Mouse (Mus musculus): ENCODE data around the gene Col6a1. TPM values are rescaled to one million over a fixed set of nuclear protein-coding genes. Genes with fewer than 3 reads are reported as not detected.
"Not testable (repeated sequence)": the region's sequence is repeated elsewhere in the genome, so short reads cannot be mapped to it uniquely, and the experiment has no call there.

The Col6a1 gene
- 7.0 and 12.3 TPM in 2 replicates for polyA plus RNA-seq (2016; fragmentation: Nextera tagmentation; extraction: Ambion mirVana)

DNA sequence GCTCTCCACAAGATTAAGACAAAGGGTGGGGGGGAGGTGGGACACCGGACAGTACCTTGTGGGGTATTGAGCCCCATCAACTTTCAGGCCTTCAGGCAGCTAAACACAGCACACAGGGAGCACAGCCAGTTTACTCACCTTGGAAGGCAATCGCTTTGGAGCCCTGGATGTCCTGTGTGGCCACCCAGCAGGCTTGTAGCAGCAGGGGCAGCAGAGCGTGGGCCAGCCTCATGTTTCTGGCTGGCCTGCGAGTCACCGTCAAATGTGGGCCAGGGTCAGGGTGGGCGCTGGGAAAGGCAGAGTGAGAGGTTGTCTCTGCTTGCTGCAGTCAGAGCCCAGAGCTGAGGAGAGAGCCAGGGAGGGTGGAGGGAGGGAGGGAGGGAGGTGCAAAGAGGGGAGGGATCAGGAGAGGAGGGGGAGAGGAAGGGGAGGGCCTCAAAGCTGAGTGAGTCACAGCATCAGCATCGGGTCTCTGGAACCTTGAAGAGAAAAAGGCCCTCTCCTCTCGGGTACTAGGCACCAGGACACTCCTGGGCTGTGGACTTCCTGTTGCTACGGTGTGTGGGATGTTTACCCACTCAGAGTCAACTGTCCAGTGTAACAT lies at the start of gene Col6a1:
Gene Col6a1 (minus strand): TSS at position 487 of the 604 bp plus-strand sequence.
- Histone ChIP-seq H3K27ac (replicated peaks) (peak within 1 kb of the TSS; percentile 76), H3K9me3 (no peaks in the 10 kb centered on the region), H3K4me1 (peaks cover 28% of the 10 kb centered on the region), H3K4me3 (peak within 1 kb of the TSS; percentile 36), H3K27me3 (replicated peaks; ENCODE audit: low read depth, poor library complexity, severe bottlenecking) (no peaks in the 10 kb centered on the region), H3K36me3 (replicated peaks) (no peaks in the 10 kb centered on the region)
- DNase-seq (ENCODE audit: low spot score), result peak; percentile 68
- WGBS, result 28% methylated on average over 9 of the region's 9 CpGs

DNA sequence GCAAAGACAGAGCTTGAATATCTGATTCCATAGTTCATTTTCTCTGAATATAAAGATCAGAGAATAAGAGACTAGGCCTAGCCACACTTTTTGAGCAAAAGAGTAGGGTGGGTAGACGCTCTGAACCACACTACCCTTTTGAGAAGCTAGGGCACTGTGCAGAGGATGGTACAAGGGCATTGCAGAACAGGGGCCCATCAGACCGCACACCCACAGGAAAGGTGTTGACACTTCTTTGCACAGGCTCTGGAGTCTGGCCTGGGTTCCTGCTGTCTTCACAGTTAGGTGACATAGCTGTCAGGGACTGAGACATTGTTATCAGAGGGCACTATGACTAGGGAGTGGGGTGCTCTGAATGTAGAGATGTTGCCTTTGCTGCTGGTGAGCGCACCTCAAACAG lies 45.7 kb upstream of the Col6a1 start:
- H3K4me1 ChIP-seq, result peaks cover 4% of the 10 kb centered on the region; the same call in 1 of the 2 replicates
- no peaks in the 10 kb centered on the region for H3K9me3 ChIP-seq
- no peaks in the 10 kb centered on the region for H3K27me3 ChIP-seq (replicated peaks; ENCODE audit: low read depth, poor library complexity, severe bottlenecking)
- H3K36me3 ChIP-seq (replicated peaks), result peaks cover 14% of the 10 kb centered on the region
- WGBS, result 94% methylated on average over 3 of the region's 3 CpGs
- H3K27ac ChIP-seq (replicated peaks), result no peak overlapping the region
- DNase-seq (ENCODE audit: low spot score), result no peak
- no peak overlapping the region for H3K4me3 ChIP-seq

DNA sequence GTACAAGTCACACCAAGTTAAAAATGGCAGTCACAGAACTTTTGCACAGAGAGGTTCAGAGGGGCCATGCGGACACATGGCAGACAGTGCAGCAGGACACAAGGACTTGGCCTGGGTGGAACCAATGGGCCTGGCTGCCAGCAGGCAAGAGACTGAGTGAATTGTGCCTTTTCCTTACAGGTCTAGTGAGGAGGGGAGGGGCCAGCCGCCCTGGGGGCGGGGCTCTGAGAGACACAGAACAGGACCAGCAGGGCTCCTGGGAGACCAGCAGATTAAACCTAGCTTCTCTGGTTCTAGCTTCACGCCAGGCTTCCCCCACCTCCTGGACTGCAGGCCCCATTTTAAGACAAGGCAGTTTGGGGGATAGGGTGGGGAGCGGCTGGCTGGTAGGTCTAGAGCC lies 45.1 kb upstream of the Col6a1 start:
- DNase-seq (ENCODE audit: low spot score), result peak; percentile 16
- Histone ChIP-seq H3K27ac (replicated peaks) (no peak overlapping the region), H3K36me3 (replicated peaks) (peaks cover 19% of the 10 kb centered on the region), H3K4me3 (no peak overlapping the region), H3K27me3 (replicated peaks; ENCODE audit: low read depth, poor library complexity, severe bottlenecking) (no peaks in the 10 kb centered on the region), H3K4me1 (peaks cover 4% of the 10 kb centered on the region; the same call in 1 of the 2 replicates), H3K9me3 (no peaks in the 10 kb centered on the region)
- 54% methylated on average over 5 of the region's 5 CpGs for WGBS

DNA sequence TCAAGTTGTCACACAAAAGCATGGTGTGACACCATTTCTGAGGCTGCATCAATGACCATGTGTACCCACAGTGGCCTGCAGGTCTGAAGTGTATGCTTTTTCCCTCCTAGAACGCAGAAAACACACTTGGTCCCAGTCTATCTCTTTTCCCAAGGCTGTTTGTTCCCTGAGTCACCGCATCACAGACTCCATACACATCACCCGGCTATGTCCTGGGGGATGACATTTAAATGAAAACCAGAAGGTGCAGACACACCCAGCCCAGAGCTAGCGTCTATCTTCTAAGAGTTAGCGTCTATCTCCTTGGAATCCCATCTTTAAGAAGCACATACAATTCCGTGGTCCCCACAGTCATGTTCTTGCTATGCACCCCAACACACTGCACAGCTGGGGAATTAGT lies 43.6 kb upstream of the Col6a1 start:
- Histone ChIP-seq H3K27me3 (replicated peaks; ENCODE audit: low read depth, poor library complexity, severe bottlenecking) (no peaks in the 10 kb centered on the region), H3K9me3 (no peaks in the 10 kb centered on the region), H3K27ac (replicated peaks) (no peak overlapping the region), H3K36me3 (replicated peaks) (peaks cover 27% of the 10 kb centered on the region), H3K4me3 (no peak overlapping the region), H3K4me1 (peaks cover 4% of the 10 kb centered on the region; the same call in 1 of the 2 replicates)
- no peak for DNase-seq (ENCODE audit: low spot score)
- 83% methylated on average over 6 of the region's 6 CpGs for WGBS

DNA sequence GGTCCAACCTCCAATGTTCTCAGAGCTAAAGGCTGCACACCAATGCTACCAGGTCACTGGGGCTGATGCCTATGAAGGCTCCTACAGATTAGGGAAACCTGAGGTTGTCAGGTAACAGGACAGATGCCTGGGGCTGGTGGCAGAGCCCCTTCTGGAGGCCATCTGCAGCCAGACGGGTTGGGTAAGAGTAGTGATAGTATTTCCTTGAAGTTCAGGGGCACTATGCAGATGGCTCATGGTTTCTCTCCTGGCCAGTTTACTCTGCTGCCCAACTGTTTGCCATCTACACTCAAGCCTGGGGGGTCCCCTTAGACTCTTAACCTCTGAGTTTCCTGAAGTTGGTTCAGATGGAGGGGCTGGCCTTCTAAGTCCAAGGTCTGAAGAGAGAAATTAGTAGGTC lies 40.2 kb upstream of the Col6a1 start:
- 83% methylated on average over 1 of the region's 1 CpGs for WGBS
- no peaks in the 10 kb centered on the region for H3K9me3 ChIP-seq
- no peak overlapping the region for H3K4me3 ChIP-seq
- H3K36me3 ChIP-seq (replicated peaks), result peaks cover 31% of the 10 kb centered on the region
- no peak for DNase-seq (ENCODE audit: low spot score)
- H3K4me1 ChIP-seq, result peaks cover 3% of the 10 kb centered on the region; the same call in 1 of the 2 replicates
- no peaks in the 10 kb centered on the region for H3K27me3 ChIP-seq (replicated peaks; ENCODE audit: low read depth, poor library complexity, severe bottlenecking)
- H3K27ac ChIP-seq (replicated peaks), result no peak overlapping the region

DNA sequence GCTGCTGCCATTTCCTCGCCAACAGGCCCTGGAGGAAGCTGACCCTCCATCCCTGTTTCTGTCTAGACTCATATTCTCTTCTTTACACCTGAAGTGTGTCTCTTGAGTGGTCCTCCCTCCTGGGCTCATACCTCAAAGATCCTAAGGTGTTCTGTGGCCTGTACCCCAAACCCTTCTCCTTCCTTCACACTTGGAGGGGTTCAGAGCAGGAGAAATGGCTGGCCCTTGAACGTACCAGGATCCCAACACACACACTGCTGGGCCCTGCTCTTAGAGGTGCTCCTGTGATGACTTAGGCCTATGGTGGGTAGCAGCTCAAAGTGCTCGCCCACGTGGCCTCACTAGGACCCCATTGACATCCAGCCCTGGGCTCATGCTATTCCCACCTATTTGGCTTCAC lies 39.0 kb upstream of the Col6a1 start:
- no peak overlapping the region for H3K4me3 ChIP-seq
- 88% methylated on average over 4 of the region's 4 CpGs for WGBS
- H3K36me3 ChIP-seq (replicated peaks), result peaks cover 30% of the 10 kb centered on the region
- peak; percentile 5 for DNase-seq (ENCODE audit: low spot score)
- H3K4me1 ChIP-seq, result no peaks in the 10 kb centered on the region
- H3K27ac ChIP-seq (replicated peaks), result no peak overlapping the region
- H3K27me3 ChIP-seq (replicated peaks; ENCODE audit: low read depth, poor library complexity, severe bottlenecking), result no peaks in the 10 kb centered on the region
- no peaks in the 10 kb centered on the region for H3K9me3 ChIP-seq

DNA sequence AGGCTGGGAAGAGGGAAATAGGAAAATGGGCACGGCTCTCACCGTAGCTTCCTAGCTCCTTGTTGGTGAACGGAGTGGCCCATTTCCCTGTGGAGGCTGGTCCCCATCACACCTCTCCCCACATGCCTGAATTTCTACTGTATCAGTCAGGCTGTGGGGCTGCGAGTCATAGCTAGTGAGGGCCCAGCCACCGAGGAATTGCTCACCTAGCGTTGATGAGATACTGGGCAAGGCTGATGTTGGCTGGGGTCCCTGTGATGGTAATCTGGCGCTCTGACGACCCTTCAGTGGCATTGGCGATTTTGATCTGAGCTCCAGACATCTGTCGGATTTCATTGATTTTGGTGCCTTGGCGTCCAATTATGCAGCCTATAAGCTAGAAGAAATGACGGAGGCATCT lies 37.0 kb upstream of the Col6a1 start:
- H3K27me3 ChIP-seq (replicated peaks; ENCODE audit: low read depth, poor library complexity, severe bottlenecking), result no peaks in the 10 kb centered on the region
- no peaks in the 10 kb centered on the region for H3K9me3 ChIP-seq
- 91% methylated on average over 12 of the region's 12 CpGs for WGBS
- H3K36me3 ChIP-seq (replicated peaks), result peaks cover 30% of the 10 kb centered on the region
- no peak overlapping the region for H3K27ac ChIP-seq (replicated peaks)
- no peak overlapping the region for H3K4me3 ChIP-seq
- H3K4me1 ChIP-seq, result no peaks in the 10 kb centered on the region
- no peak for DNase-seq (ENCODE audit: low spot score)

DNA sequence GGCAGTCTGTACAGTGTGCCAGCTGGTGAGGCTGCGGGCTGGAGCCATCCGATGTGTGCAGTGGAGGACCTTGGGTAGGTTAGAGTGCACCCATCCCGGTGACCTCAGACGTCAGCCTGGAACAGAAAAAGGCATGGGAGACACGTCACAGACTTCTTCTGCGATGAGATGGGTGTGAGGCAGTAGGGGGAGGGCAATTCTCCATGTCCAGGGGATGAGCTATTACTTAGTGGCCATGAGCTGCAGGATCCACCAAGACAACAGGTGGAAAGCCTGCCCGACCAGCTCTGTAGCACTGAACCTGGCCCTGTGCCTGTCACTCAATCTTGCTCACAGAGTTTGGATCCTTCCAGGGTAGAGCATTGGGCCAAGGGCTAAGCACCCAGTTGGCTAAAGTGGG lies 36.4 kb upstream of the Col6a1 start:
- no peaks in the 10 kb centered on the region for H3K27me3 ChIP-seq (replicated peaks; ENCODE audit: low read depth, poor library complexity, severe bottlenecking)
- no peak overlapping the region for H3K4me3 ChIP-seq
- H3K4me1 ChIP-seq, result no peaks in the 10 kb centered on the region
- peaks cover 26% of the 10 kb centered on the region for H3K36me3 ChIP-seq (replicated peaks)
- no peaks in the 10 kb centered on the region for H3K9me3 ChIP-seq
- H3K27ac ChIP-seq (replicated peaks), result no peak overlapping the region
- WGBS, result 88% methylated on average over 7 of the region's 7 CpGs
- no peak for DNase-seq (ENCODE audit: low spot score)

DNA sequence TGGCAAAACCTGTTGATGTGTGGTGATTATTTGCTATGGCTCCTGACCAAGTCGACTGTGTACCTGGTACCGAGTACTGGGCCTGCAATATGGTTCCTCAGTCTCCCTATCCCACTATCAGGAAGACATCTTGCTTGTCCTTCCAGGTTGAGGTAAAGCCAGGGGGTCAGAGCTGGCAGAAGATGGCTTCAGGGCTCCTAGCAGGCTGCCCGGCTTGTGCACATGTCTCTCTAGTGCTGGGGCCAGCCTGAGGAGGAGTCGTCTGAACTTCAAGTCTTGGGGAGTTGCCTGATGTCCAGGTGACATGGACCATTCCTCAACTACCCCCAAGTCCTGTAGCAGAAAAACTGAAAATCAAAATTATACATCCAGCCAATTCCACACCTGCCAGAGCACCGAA lies 33.9 kb upstream of the Col6a1 start:
- 0 out of 2 replicates have a peak, but pooled peaks cover 9% of the 10 kb centered on the region for H3K36me3 ChIP-seq (replicated peaks)
- no peak overlapping the region for H3K4me3 ChIP-seq
- H3K4me1 ChIP-seq, result no peaks in the 10 kb centered on the region
- DNase-seq (ENCODE audit: low spot score), result no peak
- H3K27me3 ChIP-seq (replicated peaks; ENCODE audit: low read depth, poor library complexity, severe bottlenecking), result no peaks in the 10 kb centered on the region
- H3K9me3 ChIP-seq, result no peaks in the 10 kb centered on the region
- WGBS, result 94% methylated on average over 5 of the region's 5 CpGs
- H3K27ac ChIP-seq (replicated peaks), result no peak overlapping the region

DNA sequence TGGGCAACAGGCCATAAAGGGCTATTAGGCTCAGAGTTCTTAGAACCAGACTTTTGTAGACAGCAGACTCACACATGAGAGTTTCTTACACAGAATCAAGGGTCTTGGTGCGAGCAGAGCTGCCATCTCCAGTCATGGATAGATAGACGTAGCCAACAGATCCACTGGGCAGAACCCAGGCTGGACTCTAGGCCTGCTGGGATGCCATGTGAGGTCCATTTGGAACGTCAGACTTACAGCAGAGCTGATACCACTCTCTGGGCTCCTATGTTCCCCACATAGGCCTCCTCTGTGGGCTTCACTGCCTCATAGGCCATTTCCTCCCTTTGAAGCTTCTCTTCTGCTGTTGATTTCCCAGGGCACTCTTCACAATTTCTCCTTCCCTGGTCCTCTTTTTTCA lies 27.7 kb upstream of the Col6a1 start:
- H3K36me3 ChIP-seq (replicated peaks), result no peaks in the 10 kb centered on the region
- 81% methylated on average over 3 of the region's 3 CpGs for WGBS
- H3K27ac ChIP-seq (replicated peaks), result no peak overlapping the region
- H3K4me1 ChIP-seq, result no peaks in the 10 kb centered on the region
- H3K4me3 ChIP-seq, result no peak overlapping the region
- peaks cover 6% of the 10 kb centered on the region for H3K9me3 ChIP-seq
- no peak for DNase-seq (ENCODE audit: low spot score)
- no peaks in the 10 kb centered on the region for H3K27me3 ChIP-seq (replicated peaks; ENCODE audit: low read depth, poor library complexity, severe bottlenecking)

DNA sequence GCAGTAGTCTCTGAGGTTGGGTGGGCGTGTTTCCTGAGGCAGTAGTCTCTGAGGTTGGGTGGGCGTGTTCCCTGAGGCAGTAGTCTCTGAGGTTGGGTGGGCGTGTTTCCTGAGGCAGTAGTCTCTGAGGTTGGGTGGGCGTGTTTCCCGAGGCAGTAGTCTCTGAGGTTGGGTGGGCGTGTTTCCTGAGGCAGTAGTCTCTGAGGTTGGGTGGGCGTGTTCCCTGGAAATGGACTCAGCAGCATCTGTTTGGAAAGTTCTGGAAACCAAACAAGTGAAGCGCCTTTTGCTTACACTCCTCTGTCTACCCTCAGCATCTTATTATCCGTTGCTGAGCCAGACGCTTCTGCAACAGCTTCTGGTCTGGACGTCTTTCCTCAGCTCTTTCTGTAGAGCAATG lies 18.3 kb upstream of the Col6a1 start:
- not testable (repeated sequence) for H3K27ac ChIP-seq (replicated peaks); H3K36me3 ChIP-seq (replicated peaks); H3K27me3 ChIP-seq (replicated peaks; ENCODE audit: low read depth, poor library complexity, severe bottlenecking); H3K4me1 ChIP-seq; DNase-seq (ENCODE audit: low spot score); H3K4me3 ChIP-seq
- H3K9me3 ChIP-seq, result peaks cover 16% of the 10 kb centered on the region
- WGBS, result 62% methylated on average over 11 of the region's 11 CpGs

DNA sequence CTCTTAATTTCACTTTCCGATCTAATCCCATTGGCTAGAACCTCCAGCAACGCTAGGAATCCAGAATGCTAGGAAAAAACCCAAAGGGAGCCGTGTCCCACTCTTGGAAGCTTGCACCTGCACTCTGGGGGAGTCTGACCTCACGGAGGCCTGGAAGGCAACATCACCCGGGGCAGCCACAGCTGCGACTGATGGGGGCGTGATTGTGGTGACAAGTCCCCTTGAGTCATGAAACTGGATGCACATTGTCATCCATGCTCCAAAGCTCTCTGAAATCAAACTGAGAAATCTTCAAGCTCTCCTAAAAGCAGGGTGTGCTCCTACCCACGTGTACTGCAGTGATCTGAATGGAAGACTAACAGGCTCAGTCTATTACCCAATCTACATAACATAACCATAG lies 10.8 kb upstream of the Col6a1 start:
- Histone ChIP-seq H3K4me1 (peaks cover 29% of the 10 kb centered on the region), H3K9me3 (0 out of 2 replicates have a peak, but pooled peaks cover 3% of the 10 kb centered on the region), H3K27ac (replicated peaks) (no peak overlapping the region), H3K4me3 (no peak overlapping the region), H3K27me3 (replicated peaks; ENCODE audit: low read depth, poor library complexity, severe bottlenecking) (no peaks in the 10 kb centered on the region), H3K36me3 (replicated peaks) (no peaks in the 10 kb centered on the region)
- 72% methylated on average over 8 of the region's 8 CpGs for WGBS
- DNase-seq (ENCODE audit: low spot score), result no peak

DNA sequence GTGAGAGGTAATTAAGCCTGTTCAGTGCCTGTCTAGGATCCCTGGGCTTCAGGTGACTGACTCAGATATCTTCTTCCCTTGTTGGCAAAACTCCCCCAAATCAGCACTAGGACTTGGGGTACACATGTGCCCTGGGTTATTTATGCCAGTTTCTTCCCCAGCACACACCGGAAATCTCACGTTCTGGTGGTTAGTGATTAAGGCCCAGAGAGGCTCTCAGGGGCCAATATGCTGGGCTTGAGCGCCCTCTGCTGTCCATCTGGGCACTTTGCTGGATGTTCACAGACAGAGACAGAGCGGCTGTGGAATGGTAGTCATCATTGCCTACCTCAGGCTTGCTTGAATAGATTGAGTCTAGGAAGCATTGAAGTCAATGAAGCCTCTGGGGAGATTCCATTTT lies 9.0 kb upstream of the Col6a1 start:
- Histone ChIP-seq H3K9me3 (no peaks in the 10 kb centered on the region), H3K27me3 (replicated peaks; ENCODE audit: low read depth, poor library complexity, severe bottlenecking) (no peaks in the 10 kb centered on the region), H3K4me1 (peaks cover 36% of the 10 kb centered on the region), H3K27ac (replicated peaks) (no peak overlapping the region), H3K36me3 (replicated peaks) (no peaks in the 10 kb centered on the region), H3K4me3 (no peak overlapping the region)
- 5% methylated on average over 4 of the region's 4 CpGs for WGBS
- peak; percentile 86 for DNase-seq (ENCODE audit: low spot score)

All from embryonic facial prominence, embryonic 10.5 days (tissue).